Mouse (Mus musculus) midbrain, embryonic 12.5 days (tissue): ENCODE measurements at regions not wholly inside any gene's neighbourhood (a gene's known extent, or its start where the extent isn't known, plus 50 kb on each side); places are given as distances from the start of the nearest gene placed in this dataset.
"Not testable (repeated sequence)": the region's sequence is repeated elsewhere in the genome, so short reads cannot be mapped to it uniquely, and the experiment has no call there.

Experiments used
- ATAC-seq: fragments of 200-750 bp; cut with Nextera tagmentation; 2 replicates; pipeline ENCODE4 v1.8.0; 2017; ENCODE audit warnings: low read depth, moderate TSS enrichment, moderate library complexity; ENCODE audit not compliant: low FRiP score
- H3K27ac ChIP-seq: fragments of 300-500 bp; sonication (generic); replicated peaks from 2 replicates; pipeline ENCODE4 v1.5.1; 2016; ENCODE audit warnings: mild to moderate bottlenecking
- H3K27me3 ChIP-seq: fragments of 300-500 bp; sonication (generic); 2 replicates; pipeline ENCODE4 v1.6.1; 2016; ENCODE audit warnings: mild to moderate bottlenecking
- H3K36me3 ChIP-seq: fragments of 300-500 bp; sonication (generic); 2 replicates; pipeline ENCODE4 v1.6.1; 2016
- H3K4me1 ChIP-seq: fragments of 300-500 bp; sonication (generic); 2 replicates; pipeline ENCODE4 v1.6.1; 2016
- H3K4me2 ChIP-seq: fragments of 300-500 bp; sonication (generic); replicated peaks from 2 replicates; pipeline ENCODE4 v1.6.1; 2016; ENCODE audit warnings: mild to moderate bottlenecking, moderate library complexity
- H3K4me3 ChIP-seq: fragments of 300-500 bp; sonication (generic); 2 replicates; pipeline ENCODE4 v1.5.1; 2016; ENCODE audit warnings: mild to moderate bottlenecking
- H3K9ac ChIP-seq: fragments of 300-500 bp; sonication (generic); replicated peaks from 2 replicates; pipeline ENCODE4 v1.6.1; 2016; ENCODE audit warnings: mild to moderate bottlenecking, moderate library complexity
- H3K9me3 ChIP-seq: fragments of 300-500 bp; sonication (generic); 2 replicates; pipeline ENCODE4 v1.6.1; 2016; ENCODE audit warnings: mild to moderate bottlenecking
- WGBS: fragments of 180-500 bp; shearing (Covaris S2); methylation state at CpG from one replicate; pipeline ENCODE4 v1.1.7; 2016; 5-methylcytosine and 5-hydroxymethylcytosine counted together

DNA sequence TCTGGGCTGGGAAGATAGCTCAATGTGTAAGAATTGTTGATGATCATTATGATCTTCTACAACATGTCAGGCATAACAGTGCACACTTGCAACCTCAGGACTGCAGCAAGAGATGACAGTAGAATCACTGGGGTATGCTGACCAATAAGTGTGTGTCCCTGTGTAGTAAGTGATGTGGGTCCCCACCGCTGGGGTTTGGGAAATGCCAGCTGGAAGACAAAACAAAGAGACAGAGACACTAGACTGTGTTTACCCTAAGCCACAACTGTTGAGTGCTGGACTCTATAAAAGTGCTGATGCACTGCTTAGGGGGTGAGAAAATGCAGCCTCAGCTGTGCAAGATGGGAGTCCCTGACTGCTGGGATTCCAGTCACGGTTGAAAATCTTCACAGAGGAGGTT is 448.0 kb upstream of the Cox7c start:
- no peak overlapping the region for H3K4me3 ChIP-seq
- H3K9ac ChIP-seq, result no peak overlapping the region
- no peaks in the 10 kb centered on the region for H3K36me3 ChIP-seq
- no peaks in the 10 kb centered on the region for H3K4me1 ChIP-seq
- 24% methylated on average over 2 of the region's 2 CpGs for WGBS
- H3K27ac ChIP-seq, result no peak overlapping the region
- H3K4me2 ChIP-seq, result no peak overlapping the region
- peak; percentile 56 for ATAC-seq
- no peaks in the 10 kb centered on the region for H3K9me3 ChIP-seq
- no peaks in the 10 kb centered on the region for H3K27me3 ChIP-seq

- no peaks in the 10 kb centered on the region for H3K36me3 ChIP-seq
- H3K9ac ChIP-seq, result no peak overlapping the region
- no peaks in the 10 kb centered on the region for H3K27me3 ChIP-seq
- no peaks in the 10 kb centered on the region for H3K9me3 ChIP-seq
- no peak overlapping the region for H3K4me3 ChIP-seq
- H3K4me2 ChIP-seq, result no peak overlapping the region
- ATAC-seq, result no peak
- WGBS, result 82% methylated on average over 4 of the region's 4 CpGs
- H3K4me1 ChIP-seq, result no peaks in the 10 kb centered on the region
- H3K27ac ChIP-seq, result no peak overlapping the region
Measured at GRCm38 (mm10) chr13:86468752-86469151, 422.0 kb upstream of the Cox7c start.

GRCm38 (mm10) chr13:86422646-86423045 is 375.9 kb upstream of the Cox7c start:
- ATAC-seq, result no peak
- no peaks in the 10 kb centered on the region for H3K4me1 ChIP-seq
- 87% methylated on average over 2 of the region's 2 CpGs for WGBS

GRCm38 (mm10) chr13:86381363-86381762 is 334.7 kb upstream of the Cox7c start:
- H3K36me3 ChIP-seq, result no peaks in the 10 kb centered on the region
- no peaks in the 10 kb centered on the region for H3K4me1 ChIP-seq
- H3K4me3 ChIP-seq, result no peak overlapping the region
- no peak overlapping the region for H3K27ac ChIP-seq
- no peak for ATAC-seq
- no peaks in the 10 kb centered on the region for H3K27me3 ChIP-seq
- WGBS, result 93% methylated on average over 3 of the region's 3 CpGs
- no peak overlapping the region for H3K9ac ChIP-seq
- no peaks in the 10 kb centered on the region for H3K9me3 ChIP-seq
- H3K4me2 ChIP-seq, result no peak overlapping the region

More at GRCm38 (mm10) chr13:86422646-86423045, 375.9 kb upstream of the Cox7c start:
- no peaks in the 10 kb centered on the region for H3K27me3 ChIP-seq
- no peak overlapping the region for H3K9ac ChIP-seq
- no peak overlapping the region for H3K4me3 ChIP-seq
- no peaks in the 10 kb centered on the region for H3K9me3 ChIP-seq
- no peaks in the 10 kb centered on the region for H3K36me3 ChIP-seq
- H3K4me2 ChIP-seq, result no peak overlapping the region
- H3K27ac ChIP-seq, result no peak overlapping the region

- 42% methylated on average over 7 of the region's 7 CpGs for whole genome bisulfite sequencing
Measured at GRCm38 (mm10) chr13:86379168-86379567, 332.5 kb upstream of the Cox7c start.

DNA sequence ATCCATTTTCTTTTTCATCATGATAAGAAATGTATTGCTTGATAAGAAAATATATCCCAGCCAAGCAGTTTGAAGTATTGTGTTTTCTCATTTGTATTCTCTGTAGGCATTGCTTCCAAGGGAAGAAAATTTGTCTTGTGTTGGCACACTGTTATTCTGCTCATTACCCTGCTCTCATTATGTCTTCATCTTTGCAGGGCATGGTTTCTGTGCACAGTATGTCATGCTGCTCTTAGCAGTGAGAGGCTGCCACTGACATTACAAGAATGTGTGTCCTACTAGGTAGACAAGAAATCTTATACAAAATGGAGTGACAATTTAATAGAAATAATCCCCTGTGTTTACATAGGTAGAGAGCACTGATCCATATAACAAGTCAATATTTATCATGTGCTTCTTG is 329.1 kb upstream of the Cox7c start:
- Histone ChIP-seq H3K27ac (no peak overlapping the region), H3K27me3 (no peaks in the 10 kb centered on the region), H3K36me3 (no peaks in the 10 kb centered on the region), H3K4me1 (no peaks in the 10 kb centered on the region), H3K4me2 (no peak overlapping the region), H3K4me3 (no peak overlapping the region), H3K9ac (no peak overlapping the region), H3K9me3 (no peaks in the 10 kb centered on the region)
- no peak for ATAC-seq

More at GRCm38 (mm10) chr13:86379168-86379567, 332.5 kb upstream of the Cox7c start:
- not testable (repeated sequence) for H3K4me1 ChIP-seq, H3K9ac ChIP-seq, H3K4me3 ChIP-seq, ATAC-seq, H3K27ac ChIP-seq, H3K9me3 ChIP-seq, H3K36me3 ChIP-seq, H3K27me3 ChIP-seq, H3K4me2 ChIP-seq

GRCm38 (mm10) chr13:86345931-86346330 is 299.2 kb upstream of the Cox7c start:
- ATAC-seq, result no peak
- Histone ChIP-seq H3K36me3 (no peaks in the 10 kb centered on the region), H3K4me3 (no peak overlapping the region), H3K27me3 (no peaks in the 10 kb centered on the region), H3K4me2 (no peak overlapping the region), H3K9me3 (no peaks in the 10 kb centered on the region), H3K9ac (no peak overlapping the region), H3K4me1 (no peaks in the 10 kb centered on the region), H3K27ac (no peak overlapping the region)
- WGBS, result 76% methylated on average over 2 of the region's 2 CpGs

DNA sequence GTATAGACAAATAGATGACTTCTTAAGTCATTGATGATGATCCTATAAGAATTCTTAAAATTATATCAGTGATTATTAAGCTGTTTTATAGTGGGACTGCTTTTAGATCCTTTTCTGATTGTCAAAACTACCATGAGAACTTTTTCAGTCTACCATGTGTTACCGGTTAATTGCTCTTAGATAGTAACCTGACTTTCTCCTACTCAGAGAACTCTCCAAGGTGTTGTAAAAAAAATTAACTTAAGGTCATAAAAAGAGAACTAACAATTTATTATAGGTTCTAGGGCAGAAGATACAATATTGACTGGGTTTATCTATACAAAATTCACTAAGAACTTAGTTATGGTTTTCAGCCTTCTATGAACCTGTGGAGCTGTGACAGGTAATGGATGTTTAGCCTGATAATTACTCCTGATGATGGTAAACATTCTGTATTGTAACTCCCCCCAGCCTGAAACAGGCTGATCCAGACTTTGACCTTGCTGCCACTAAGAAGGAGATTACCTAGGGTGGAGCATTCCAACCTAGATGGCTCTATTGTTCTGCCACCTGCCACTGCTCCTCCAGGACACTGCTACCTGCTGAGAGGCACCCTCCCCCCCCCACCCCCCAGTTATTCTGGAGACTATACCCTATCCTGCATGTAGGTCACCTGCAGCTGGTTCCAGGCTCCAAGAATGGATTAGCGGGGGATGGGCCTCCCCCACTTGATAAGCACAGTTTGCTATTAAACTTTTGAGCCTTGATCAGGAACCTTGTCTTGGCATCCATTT is 298.4 kb upstream of the Cox7c start:
- Histone ChIP-seq H3K27ac (no peak overlapping the region), H3K4me2 (no peak overlapping the region), H3K27me3 (no peaks in the 10 kb centered on the region), H3K4me1 (no peaks in the 10 kb centered on the region), H3K4me3 (no peak overlapping the region), H3K9ac (no peak overlapping the region), H3K9me3 (no peaks in the 10 kb centered on the region), H3K36me3 (no peaks in the 10 kb centered on the region)
- ATAC-seq, result no peak
- 96% methylated on average over 2 of the region's 2 CpGs for WGBS

GRCm38 (mm10) chr13:86336471-86336870 is 289.8 kb upstream of the Cox7c start:
- WGBS, result 72% methylated on average over 3 of the region's 3 CpGs
- Histone ChIP-seq H3K4me3 (no peak overlapping the region), H3K9me3 (no peaks in the 10 kb centered on the region)

More at GRCm38 (mm10) chr13:86336471-86336870, 289.8 kb upstream of the Cox7c start:
- Histone ChIP-seq H3K27ac (no peak overlapping the region), H3K27me3 (no peaks in the 10 kb centered on the region), H3K4me1 (no peaks in the 10 kb centered on the region), H3K9ac (no peak overlapping the region), H3K4me2 (no peak overlapping the region), H3K36me3 (no peaks in the 10 kb centered on the region)
- ATAC-seq, result no peak
